Mouse (Mus musculus) liver (tissue): ENCODE data around the gene Olfr1020.

Experiments
- DNase-seq: peaks from one replicate; pipeline ENCODE4 v3.0.0-alpha.2; 2020; ENCODE audit warnings: mixed read lengths

Olfr1020 gene

GRCm38 (mm10) chr2:85846730-85847129 is at the start of gene Olfr1020:
Gene Olfr1020 (plus strand): TSS chr2:85847030.
- no peak for DNase-seq

- no peak for DNase-seq
Observed at GRCm38 (mm10) chr2:85802444-85802843, 44.4 kb upstream of the Olfr1020 start, which contains the start of gene Olfr1016. Gene Olfr1016 (minus strand): TSS chr2:85802544.

GRCm38 (mm10) chr2:85804501-85804900 is 42.3 kb upstream of the Olfr1020 start:
- no peak for DNase-seq

- DNase-seq = no peak
Observed at GRCm38 (mm10) chr2:85818179-85818578, 28.7 kb upstream of the Olfr1020 start, which contains the start of gene Olfr1018. Gene Olfr1018 (plus strand): TSS chr2:85818479.

GRCm38 (mm10) chr2:85845383-85845782 is 1.4 kb upstream of the Olfr1020 start, which contains the start of gene Olfr1019:
Gene Olfr1019 (minus strand): TSS chr2:85845483.
- no peak for DNase-seq

- DNase-seq = no peak
Observed at GRCm38 (mm10) chr2:85868294-85868693, 21.5 kb downstream of the Olfr1020 start, which contains the start of gene Olfr1022. Gene Olfr1022 (plus strand): TSS chr2:85868594.

GRCm38 (mm10) chr2:85885340-85885739 is 38.5 kb downstream of the Olfr1020 start, which contains the start of gene Olfr1023:
Gene Olfr1023 (plus strand): TSS chr2:85885640.
- DNase-seq = no peak
